Mouse (Mus musculus) lung, embryonic 14.5 days (tissue): ENCODE data around the gene Rtkn2. TPM values are rescaled to one million over a fixed set of nuclear protein-coding genes. Genes with fewer than 3 reads are reported as not detected.

Experiments used
- ATAC-seq: fragments of 200-750 bp; cut with Nextera tagmentation; 2 replicates; pipeline ENCODE4 v1.8.0; 2017; ENCODE audit warnings: mild to moderate bottlenecking, moderate TSS enrichment, moderate library complexity; ENCODE audit not compliant: insufficient read depth
- DNase-seq: peaks from one replicate; pipeline ENCODE4 v3.0.0-alpha.2; 2015
- H3K27ac ChIP-seq: fragments of 300-500 bp; sonication (generic); 2 replicates; pipeline ENCODE4 v1.5.1; 2014; ENCODE audit warnings: low read depth, mild to moderate bottlenecking, moderate library complexity
- H3K27me3 ChIP-seq: fragments of 300-500 bp; sonication (generic); 2 replicates; pipeline ENCODE4 v1.6.1; 2014; ENCODE audit warnings: low read length, control low read depth; ENCODE audit not compliant: insufficient read depth
- H3K36me3 ChIP-seq: fragments of 300-500 bp; sonication (generic); 2 replicates; pipeline ENCODE4 v1.6.1; 2014; ENCODE audit warnings: control low read depth; ENCODE audit not compliant: insufficient read depth
- H3K4me1 ChIP-seq: fragments of 300-500 bp; sonication (generic); 2 replicates; pipeline ENCODE4 v1.6.1; 2014; ENCODE audit warnings: antibody characterized with exemption, control low read depth; ENCODE audit not compliant: insufficient read depth
- H3K4me2 ChIP-seq: fragments of 300-500 bp; sonication (generic); 2 replicates; pipeline ENCODE4 v1.6.1; 2014; ENCODE audit warnings: mild to moderate bottlenecking
- H3K4me3 ChIP-seq: fragments of 300-500 bp; sonication (generic); 2 replicates; pipeline ENCODE4 v1.5.1; 2014; ENCODE audit warnings: low read depth, low read length
- H3K9ac ChIP-seq: fragments of 300-500 bp; sonication (generic); 2 replicates; pipeline ENCODE4 v1.6.1; 2014
- H3K9me3 ChIP-seq: fragments of 300-500 bp; sonication (generic); 2 replicates; pipeline ENCODE4 v1.6.1; 2016; ENCODE audit warnings: low read depth, low read length, control low read depth
- CTCF ChIP-seq: IDR thresholded peaks from 2 replicates; pipeline ENCODE4 v1.5.1; 2016; ENCODE audit warnings: antibody characterized with exemption, low read depth
- WGBS: fragments of 180-500 bp; shearing (Covaris S2); extraction: QIAGEN DNeasy Blood & Tissue Kit; methylation state at CpG from one replicate; pipeline ENCODE4 v1.1.7; 2014; 5-methylcytosine and 5-hydroxymethylcytosine counted together
- polyA plus RNA-seq: library from polyadenylated mRNA; unstranded; fragments of >200 nt; fragmentation: Nextera tagmentation; extraction: Ambion mirVana; gene quantifications from 2 replicates; pipeline ENCODE4 v1.2.1, GENCODE M21; 2014

Rtkn2 gene
- polyA plus RNA-seq, 1 experiment from 2014 or later = 16.0 TPM

DNA sequence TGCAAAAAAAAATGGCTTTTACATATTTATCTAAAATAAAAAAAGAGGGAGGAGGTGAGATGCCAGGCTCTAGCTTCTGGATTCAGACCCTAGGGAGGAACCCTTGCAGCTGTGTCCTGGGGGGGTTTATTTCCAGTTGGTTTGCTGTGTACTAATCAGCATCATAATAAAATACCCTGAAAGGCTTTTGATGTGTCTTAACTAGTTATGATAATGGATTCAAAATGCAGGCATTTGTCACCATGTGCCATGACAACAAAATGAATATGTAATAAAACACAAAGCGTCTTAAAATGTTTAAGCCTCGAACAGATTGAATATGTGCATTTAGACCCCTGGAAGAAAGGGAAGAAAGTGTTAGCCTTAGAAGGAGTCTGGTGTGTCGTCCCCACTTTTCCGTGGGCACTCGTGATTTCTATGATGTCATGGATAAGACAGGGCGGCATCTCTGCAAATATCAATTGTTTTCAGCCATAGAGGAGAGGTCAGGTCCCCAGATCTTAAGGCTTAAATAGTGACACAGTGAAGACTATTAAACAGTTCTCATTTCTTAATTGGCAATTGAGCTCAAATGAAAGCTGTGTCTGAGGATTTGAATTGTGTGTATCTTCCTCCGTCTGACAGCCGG, 59.7 kb downstream of the Rtkn2 start:
- no peak for ATAC-seq
- 85% methylated on average over 8 of the region's 8 CpGs for whole genome bisulfite sequencing
- no peak for DNase-seq
- Histone ChIP-seq H3K4me3 (no peak overlapping the region), H3K27ac (no peak overlapping the region), H3K4me2 (no peak overlapping the region), H3K4me1 (no peaks in the 10 kb centered on the region), H3K9me3 (no peaks in the 10 kb centered on the region), H3K36me3 (peaks cover 17% of the 10 kb centered on the region), H3K27me3 (no peaks in the 10 kb centered on the region), H3K9ac (no peak overlapping the region)
- TF ChIP-seq CTCF = no peak

DNA sequence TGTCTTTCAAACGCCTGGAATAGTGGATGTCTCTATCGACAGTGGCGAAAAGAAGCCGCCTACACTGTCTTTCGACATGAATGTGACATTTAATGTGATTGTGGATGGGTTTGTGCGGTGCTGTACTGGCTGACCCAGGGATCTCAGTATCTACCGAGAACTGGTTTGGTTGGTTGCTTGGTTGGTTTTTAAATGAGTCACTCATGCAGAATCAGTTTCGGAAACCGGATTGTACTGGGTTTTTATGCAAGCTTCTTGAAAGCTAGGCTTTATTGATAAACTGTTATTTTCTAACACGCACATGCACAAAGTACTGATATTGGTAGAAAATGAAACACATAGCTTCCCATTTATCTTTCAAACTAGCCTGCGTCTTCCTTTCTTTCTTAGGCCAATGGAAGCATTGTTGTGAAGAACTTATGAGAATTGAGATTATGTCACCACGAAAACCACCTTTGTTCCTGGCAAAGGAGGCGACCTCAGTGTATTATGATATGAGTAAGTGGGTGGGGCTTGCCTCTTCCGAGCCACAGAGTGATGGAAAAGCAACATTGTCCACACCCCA, 60.4 kb downstream of the Rtkn2 start:
- H3K4me2 ChIP-seq = no peak overlapping the region
- no peaks in the 10 kb centered on the region for H3K4me1 ChIP-seq
- no peaks in the 10 kb centered on the region for H3K27me3 ChIP-seq
- no peak overlapping the region for H3K9ac ChIP-seq
- DNase-seq (no peak), ATAC-seq (no peak)
- peaks cover 17% of the 10 kb centered on the region for H3K36me3 ChIP-seq
- H3K27ac ChIP-seq = no peak overlapping the region
- no peak overlapping the region for H3K4me3 ChIP-seq
- TF ChIP-seq CTCF = no peak
- H3K9me3 ChIP-seq = no peaks in the 10 kb centered on the region
- 81% methylated on average over 14 of the region's 14 CpGs for WGBS

DNA sequence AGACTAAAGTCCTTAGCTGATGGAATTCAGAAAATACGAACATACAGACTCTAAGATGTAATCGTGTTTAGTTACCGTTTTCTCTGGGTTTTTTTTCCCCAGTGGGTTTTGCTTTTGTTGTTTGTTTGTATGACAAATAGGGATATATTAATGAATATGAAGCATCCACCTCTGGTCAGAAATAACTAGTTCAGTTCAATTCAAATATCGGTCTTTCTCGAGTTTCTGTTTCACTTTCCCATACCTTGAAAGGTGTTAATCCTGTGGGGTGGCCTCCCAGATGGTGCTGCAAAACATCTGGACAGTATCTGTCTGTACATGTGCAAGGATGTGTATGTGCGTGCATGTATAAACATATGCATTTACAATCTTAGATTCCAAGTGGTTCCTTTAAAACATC, 61.0 kb downstream of the Rtkn2 start:
- ATAC-seq (no peak), DNase-seq (no peak)
- H3K27me3 ChIP-seq = no peaks in the 10 kb centered on the region
- TF ChIP-seq CTCF = no peak
- no peak overlapping the region for H3K4me3 ChIP-seq
- peaks cover 23% of the 10 kb centered on the region for H3K36me3 ChIP-seq
- H3K9ac ChIP-seq = no peak overlapping the region
- WGBS = 70% methylated on average over 6 of the region's 6 CpGs
- H3K9me3 ChIP-seq = no peaks in the 10 kb centered on the region
- H3K4me1 ChIP-seq = no peaks in the 10 kb centered on the region
- H3K4me2 ChIP-seq = no peak overlapping the region
- H3K27ac ChIP-seq = no peak overlapping the region

DNA sequence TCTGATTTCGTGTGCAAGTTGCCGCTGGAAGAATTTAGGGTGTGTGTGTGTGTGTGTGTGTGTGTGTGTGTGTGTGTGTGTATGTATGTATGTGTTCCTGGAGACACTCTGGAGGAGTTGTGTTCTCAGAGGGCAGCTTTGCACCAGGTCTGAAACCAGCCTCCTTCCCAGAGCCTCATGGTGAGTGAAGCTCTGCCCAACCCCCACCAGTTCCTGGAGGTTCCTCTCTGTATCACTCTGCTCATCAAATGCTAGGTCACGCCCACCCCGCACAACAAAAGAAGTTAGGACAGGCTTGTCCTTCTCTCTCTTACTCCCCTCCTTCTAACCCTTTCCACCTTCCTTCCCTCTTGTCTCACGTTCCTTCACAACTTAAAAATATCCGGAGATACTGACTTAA, 64.6 kb downstream of the Rtkn2 start:
- no peaks in the 10 kb centered on the region for H3K27me3 ChIP-seq
- 39% methylated on average over 6 of the region's 6 CpGs for WGBS
- no peak overlapping the region for H3K27ac ChIP-seq
- no peak overlapping the region for H3K9ac ChIP-seq
- DNase-seq (peak; percentile 40), ATAC-seq (no peak)
- no peak for TF ChIP-seq CTCF
- H3K4me2 ChIP-seq = no peak overlapping the region
- H3K36me3 ChIP-seq = peaks cover 14% of the 10 kb centered on the region; the same call in 1 of the 2 replicates
- H3K9me3 ChIP-seq = no peaks in the 10 kb centered on the region
- no peak overlapping the region for H3K4me3 ChIP-seq
- H3K4me1 ChIP-seq = no peaks in the 10 kb centered on the region

DNA sequence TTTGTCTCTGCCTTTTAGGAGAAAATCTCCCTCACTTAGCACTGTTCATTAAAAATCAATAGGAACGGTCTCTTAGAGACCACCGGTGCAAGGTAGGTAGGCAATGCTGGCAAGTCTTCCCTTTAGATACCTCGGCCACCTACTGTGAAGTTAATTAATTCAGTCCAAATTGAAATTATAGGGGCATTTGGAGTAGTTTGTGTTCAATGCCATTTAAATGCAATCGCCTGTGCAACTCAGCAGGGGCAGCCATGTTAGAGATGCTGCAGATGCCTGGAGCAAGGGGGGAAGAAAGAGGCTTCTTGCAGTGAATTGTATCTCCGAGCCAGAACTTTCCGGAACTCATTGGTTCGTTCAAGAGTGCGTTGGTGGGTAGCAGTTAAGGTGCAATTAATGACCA, 65.5 kb downstream of the Rtkn2 start:
- 92% methylated on average over 8 of the region's 8 CpGs for WGBS
- Histone ChIP-seq H3K9me3 (no peaks in the 10 kb centered on the region), H3K36me3 (peaks cover 14% of the 10 kb centered on the region; the same call in 1 of the 2 replicates), H3K27ac (no peak overlapping the region), H3K4me1 (no peaks in the 10 kb centered on the region), H3K4me2 (no peak overlapping the region), H3K27me3 (no peaks in the 10 kb centered on the region), H3K4me3 (no peak overlapping the region), H3K9ac (no peak overlapping the region)
- TF ChIP-seq CTCF = no peak
- DNase-seq (no peak), ATAC-seq (no peak)

DNA sequence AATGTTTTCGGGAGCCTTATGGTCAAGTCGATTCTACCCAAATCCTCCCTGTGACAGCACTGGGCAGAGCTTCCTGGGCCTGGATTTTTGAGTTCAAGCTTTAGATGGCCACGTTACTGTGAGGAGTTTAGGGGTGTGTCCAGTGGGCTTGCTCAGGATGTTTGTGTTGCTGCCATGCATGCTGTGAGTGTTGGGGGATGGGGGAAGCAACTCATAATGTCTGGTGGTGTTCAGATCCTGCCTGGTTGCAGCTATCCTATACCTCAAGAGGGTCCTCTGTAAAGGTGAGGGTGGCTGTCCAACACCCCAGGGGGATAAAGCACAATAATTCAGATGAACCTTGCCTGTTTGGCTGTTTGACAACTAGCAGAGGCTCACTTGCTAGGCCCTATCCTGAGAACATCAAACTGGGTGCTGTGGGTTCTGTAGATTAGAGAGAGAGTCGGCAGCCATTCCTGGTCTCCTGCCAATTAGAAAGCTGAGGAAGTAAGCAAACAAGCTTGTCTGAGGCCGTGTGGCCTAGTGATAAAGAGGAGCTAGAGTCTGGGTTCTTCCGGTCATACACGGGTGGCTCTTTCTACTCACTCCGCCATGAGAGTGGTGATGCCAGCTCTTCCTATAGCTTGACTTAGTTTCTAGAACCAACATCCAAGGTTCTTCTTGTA, 69.4 kb downstream of the Rtkn2 start:
- no peak overlapping the region for H3K4me3 ChIP-seq
- H3K4me2 ChIP-seq = no peak overlapping the region
- no peaks in the 10 kb centered on the region for H3K27me3 ChIP-seq
- DNase-seq (no peak), ATAC-seq (no peak)
- no peak overlapping the region for H3K9ac ChIP-seq
- no peak for TF ChIP-seq CTCF
- no peak overlapping the region for H3K27ac ChIP-seq
- H3K36me3 ChIP-seq = peaks cover 7% of the 10 kb centered on the region; the same call in 1 of the 2 replicates
- no peaks in the 10 kb centered on the region for H3K9me3 ChIP-seq
- WGBS = 72% methylated on average over 8 of the region's 8 CpGs
- H3K4me1 ChIP-seq = no peaks in the 10 kb centered on the region

DNA sequence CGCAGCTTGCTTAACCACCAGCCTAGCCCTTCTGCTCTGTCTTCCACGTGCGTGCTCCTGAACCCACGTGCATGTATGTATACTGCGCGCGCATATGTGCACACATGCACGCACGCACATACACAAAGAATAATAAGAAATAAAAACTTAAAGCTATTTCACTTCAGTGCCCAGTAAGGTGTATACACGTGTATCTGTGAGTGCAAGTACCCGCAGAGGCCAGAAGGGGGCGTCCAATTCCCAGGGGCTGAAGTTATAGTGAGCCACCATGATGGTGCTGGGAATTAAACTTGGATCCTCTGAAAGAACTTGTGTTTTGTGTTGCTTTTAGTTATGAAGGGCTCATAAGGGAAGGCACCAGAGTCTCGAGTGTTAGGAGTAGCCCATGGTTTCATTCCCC, 71.5 kb downstream of the Rtkn2 start:
- H3K4me3 ChIP-seq = no peak overlapping the region
- DNase-seq (no peak), ATAC-seq (no peak)
- 0 out of 2 replicates have a peak, but pooled peaks have one; percentile 23 for TF ChIP-seq CTCF
- H3K9ac ChIP-seq = no peak overlapping the region
- H3K27ac ChIP-seq = no peak overlapping the region
- no peak overlapping the region for H3K4me2 ChIP-seq
- no peaks in the 10 kb centered on the region for H3K36me3 ChIP-seq
- no peaks in the 10 kb centered on the region for H3K4me1 ChIP-seq
- H3K27me3 ChIP-seq = no peaks in the 10 kb centered on the region
- H3K9me3 ChIP-seq = no peaks in the 10 kb centered on the region
- 88% methylated on average over 13 of the region's 13 CpGs for WGBS
